Mouse (Mus musculus) C2C12 (cell line): ENCODE data around the gene Acvrl1.

Experiments used
- CEBPB ChIP-seq: IDR thresholded peaks from one replicate; pipeline ENCODE4 v1.6.1; 2011; ENCODE audit warnings: low read depth, mild to moderate bottlenecking, control low read depth, moderate library complexity
- CTCF ChIP-seq: IDR thresholded peaks from one replicate; pipeline ENCODE4 v1.5.1; 2011; ENCODE audit not compliant: control insufficient read depth, insufficient read depth, insufficient read length

DNA sequence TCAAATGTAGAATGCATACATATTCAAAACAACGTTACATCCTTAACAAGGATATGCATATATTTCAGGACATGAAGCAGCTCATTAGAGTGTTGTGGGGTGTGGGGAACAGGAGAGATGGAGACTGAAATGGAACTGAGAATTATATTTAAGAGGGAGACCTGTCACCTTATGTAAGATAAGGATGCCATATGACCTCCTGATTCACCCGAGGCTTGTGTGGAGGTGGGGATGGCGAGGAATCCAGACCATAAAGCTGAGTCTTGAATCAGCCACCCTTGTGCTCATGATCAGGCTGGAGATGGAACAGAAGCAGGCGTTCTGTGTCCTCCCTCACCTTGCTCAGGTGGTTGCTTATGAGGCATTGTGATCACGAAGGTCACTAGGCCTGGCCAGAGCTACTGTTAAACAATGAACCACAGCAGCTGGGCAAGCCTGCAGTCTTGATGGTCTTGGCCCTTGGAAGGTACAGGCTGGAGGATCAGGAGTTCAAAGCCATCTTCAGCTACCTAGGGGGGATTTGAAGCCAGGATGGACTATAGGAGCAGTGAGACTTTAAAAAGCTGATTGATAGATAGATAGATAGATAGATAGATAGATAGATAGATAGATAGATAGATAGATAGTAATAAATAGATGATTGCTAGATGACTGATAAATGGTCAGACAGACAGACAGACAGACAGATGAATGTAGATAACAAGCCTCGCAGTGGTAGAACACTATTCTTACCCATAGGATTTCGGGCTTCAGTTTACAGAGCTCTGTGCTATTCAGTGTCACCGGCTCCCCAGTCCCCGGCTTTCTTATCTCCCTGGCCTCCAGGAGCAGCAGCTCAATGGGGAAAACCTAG is 23.3 kb downstream of the Acvrl1 start:
- no peak for TF ChIP-seq CTCF
- no peak for TF ChIP-seq CEBPB
